29 mouse cellular contexts compared by ENCODE assay signal in genomic region chr4:45861160-45861559, GRCm38 (mm10). TPM values are rescaled to one million over a fixed set of nuclear protein-coding genes. Genes with fewer than 3 reads are reported as not detected.
"Had no signal": no experiment of that assay in that cellular context is flagged by ENCODE, and none has a peak within 500 bp of the region (broad histone marks: within the 10 kb centered on the region; RNA-seq: fewer than 3 reads in every experiment).

No protein-coding gene starts in this region.

- ATAC-seq: lung, postnatal 0 days; midbrain, embryonic 13.5 days; midbrain, embryonic 16.5 days had no signal

- H3K9me3 ChIP-seq: kidney, embryonic 15.5 days; liver, embryonic 13.5 days; midbrain, embryonic 10.5 days; neural tube, embryonic 13.5 days had no signal

- H3K4me1 ChIP-seq: liver, embryonic 13.5 days; midbrain, embryonic 13.5 days; neural tube, embryonic 13.5 days had no signal

- DNase-seq: kidney, adult 2 months; kidney, postnatal 10 days; kidney, postnatal 36 days; layer of hippocampus, postnatal 36 days; liver, embryonic 13.5 days; lung, embryonic 14.5 days; lung, postnatal 4 days; retina, postnatal 1 day; thymus, adult 18-20 months; thymus, postnatal 36 days had no signal

- H3K4me3 ChIP-seq: kidney, embryonic 15.5 days; left cerebral cortex, adult 2 months; liver, embryonic 13.5 days; midbrain, embryonic 10.5 days; midbrain, embryonic 13.5 days; myocyte; neural tube, embryonic 13.5 days had no signal

- H3K4me2 ChIP-seq: kidney, embryonic 15.5 days; liver, embryonic 13.5 days; lung, embryonic 14.5 days; midbrain, embryonic 13.5 days; neural tube, embryonic 13.5 days had no signal

- H3K36me3 ChIP-seq: kidney, embryonic 15.5 days; midbrain, embryonic 10.5 days; midbrain, embryonic 13.5 days had no signal

- H3K27me3 ChIP-seq: liver, embryonic 13.5 days had no signal

- H3K9ac ChIP-seq: kidney, embryonic 15.5 days; liver, embryonic 13.5 days; lung, embryonic 14.5 days; midbrain, embryonic 13.5 days; neural tube, embryonic 13.5 days had no signal

- H3K27ac ChIP-seq: kidney, embryonic 15.5 days; left cerebral cortex, adult 2 months; liver, embryonic 13.5 days; midbrain, embryonic 10.5 days; midbrain, embryonic 13.5 days; neural tube, embryonic 13.5 days had no signal

RNA-seq across cellular contexts. Expression of gene Stra6l, which starts 12.7 kb away (rescaled TPM):
- total RNA-seq: layer of hippocampus, postnatal 10 days; layer of hippocampus, postnatal 36 days; left cerebral cortex, adult 2 months; left cerebral cortex, postnatal 10 days; left cerebral cortex, postnatal 36 days; neutrophil, adult 5-6 weeks had no signal
- polyA plus RNA-seq: lung, embryonic 14.5 days; myocyte had no signal

RNA-seq across cellular contexts. Expression of gene Ccdc180, which starts 28.9 kb away (rescaled TPM):
- total RNA-seq: liver, adult 2 months; monocyte, adult 5-6 weeks had no signal
- polyA plus RNA-seq: limb, embryonic 11.5 days; myocyte; small intestine, adult 2 months; spleen, adult 2 months had no signal

RNA-seq across cellular contexts. Expression of gene Igfbpl1, which starts 34.4 kb away (rescaled TPM):
- total RNA-seq: liver, adult 2 months; megakaryocyte, adult 5-6 weeks; monocyte, adult 5-6 weeks; neutrophil, adult 5-6 weeks had no signal
- polyA plus RNA-seq: kidney, adult 2 months; liver, adult 2 months; liver, embryonic 16.5 days; lung, postnatal 0 days; myocyte; spleen, adult 2 months had no signal
